Mouse (Mus musculus) right cerebral cortex, adult 2 months (tissue): ENCODE data around the gene Abcg4.
"Not testable (repeated sequence)": the region's sequence is repeated elsewhere in the genome, so short reads cannot be mapped to it uniquely, and the experiment has no call there.

Experiments
- DNase-seq, 2 experiments: peaks; one replicate each; pipeline ENCODE4 v3.0.0; 2021 to 2022; ENCODE audit warnings: low spot score in 2 of 2

Gene Abcg4

GRCm38 (mm10) chr9:44288076-44288958 lies at the start of gene Abcg4:
Abcg4 (minus strand) TSS chr9:44288615.
- DNase-seq, result peak; percentile 59 to 68

GRCm38 (mm10) chr9:44337436-44338169 lies 49.2 kb upstream of the Abcg4 start:
- no peak for DNase-seq

- no peak for DNase-seq
Observed at GRCm38 (mm10) chr9:44336964-44337363, 48.5 kb upstream of the Abcg4 start.

- DNase-seq, result not testable (repeated sequence)
Observed at GRCm38 (mm10) chr9:44336513-44336912, 48.1 kb upstream of the Abcg4 start.

- no peak for DNase-seq
Observed at GRCm38 (mm10) chr9:44336093-44336406, 47.6 kb upstream of the Abcg4 start.

- no peak for DNase-seq
Observed at GRCm38 (mm10) chr9:44335331-44336092, 47.1 kb upstream of the Abcg4 start.

- peak; percentile 99 for DNase-seq
Observed at GRCm38 (mm10) chr9:44334396-44335330, 46.2 kb upstream of the Abcg4 start, which contains the start of gene H2afx. H2afx (plus strand) TSS chr9:44334694.

GRCm38 (mm10) chr9:44332918-44333638 lies 44.7 kb upstream of the Abcg4 start:
- DNase-seq, result no peak

- DNase-seq, result no peak
Observed at GRCm38 (mm10) chr9:44330736-44331135, 42.3 kb upstream of the Abcg4 start.

GRCm38 (mm10) chr9:44327926-44328325 lies 39.5 kb upstream of the Abcg4 start:
- DNase-seq, result no peak

GRCm38 (mm10) chr9:44327064-44327711 lies 38.8 kb upstream of the Abcg4 start:
- no peak for DNase-seq

GRCm38 (mm10) chr9:44326371-44327063 lies 38.1 kb upstream of the Abcg4 start:
- peak; percentile 86 for DNase-seq

- DNase-seq, result no peak
Observed at GRCm38 (mm10) chr9:44325768-44326370, 37.5 kb upstream of the Abcg4 start, which contains the start of gene Dpagt1. Dpagt1 (plus strand) TSS chr9:44326019.

- not testable (repeated sequence) for DNase-seq
Observed at GRCm38 (mm10) chr9:44325032-44325767, 36.8 kb upstream of the Abcg4 start.

- DNase-seq, result no peak
Observed at GRCm38 (mm10) chr9:44324147-44324546, 35.7 kb upstream of the Abcg4 start.

- DNase-seq, result not testable (repeated sequence)
Observed at GRCm38 (mm10) chr9:44323656-44324055, 35.2 kb upstream of the Abcg4 start.

- peak; percentile 46 to 56 for DNase-seq
Observed at GRCm38 (mm10) chr9:44320799-44321133, 32.4 kb upstream of the Abcg4 start.
